ENCODE assay signal across 12 mouse cellular contexts in the genomic region with DNA sequence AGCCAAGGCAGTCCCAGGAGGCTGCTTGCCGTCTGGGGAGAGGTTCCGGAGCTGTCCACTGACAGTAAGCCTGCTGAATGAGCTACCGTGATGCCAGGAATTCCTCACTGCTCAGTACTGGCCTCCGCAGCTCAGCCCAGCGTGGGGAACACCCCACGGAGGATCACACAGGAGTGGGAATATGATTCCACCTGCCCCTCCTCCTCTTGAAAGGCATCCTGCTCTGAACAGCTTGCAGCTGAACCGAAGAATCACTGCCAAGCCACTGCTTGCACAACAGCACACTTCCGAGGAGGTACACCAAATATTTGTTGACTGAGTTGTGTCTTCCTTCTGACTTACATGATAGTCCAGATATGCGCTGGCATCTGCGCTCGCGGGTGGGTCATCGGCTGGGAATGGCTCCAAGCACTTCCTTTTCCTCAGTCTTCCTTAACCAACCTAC. TPM values are rescaled to one million over a fixed set of nuclear protein-coding genes. Genes with fewer than 3 reads are reported as not detected.
A peak's percentile ranks its signal among the peaks of the same experiment; 100 is the strongest.
DNase-seq lines count a peak whose midpoint lies in the region; ATAC-seq lines count a peak whose summit lies in the region.
"Had no signal": no experiment of that assay in that cellular context is flagged by ENCODE, and none has a peak within 500 bp of the region (broad histone marks: within the 10 kb centered on the region; RNA-seq: fewer than 3 reads in every experiment).

No protein-coding gene starts in this region.

- H3K4me1 ChIP-seq in embryonic facial prominence, embryonic 14.5 days (ENCODE audit: control insufficient read depth, insufficient read depth, low read length): peaks cover 8% of the 10 kb centered on the region
- peaks cover 32% of the 10 kb centered on the region for H3K4me1 ChIP-seq in embryonic facial prominence, embryonic 10.5 days

- H3K9me3 ChIP-seq in embryonic facial prominence, embryonic 14.5 days (ENCODE audit: control insufficient read depth, low read length): no peaks in the 10 kb centered on the region
- H3K9me3 ChIP-seq in embryonic facial prominence, embryonic 10.5 days: no peaks in the 10 kb centered on the region

- H3K36me3 ChIP-seq in embryonic facial prominence, embryonic 14.5 days (ENCODE audit: control insufficient read depth, insufficient read depth, low read length): no peaks in the 10 kb centered on the region
- H3K36me3 ChIP-seq in embryonic facial prominence, embryonic 10.5 days (replicated peaks): no peaks in the 10 kb centered on the region

- no peaks in the 10 kb centered on the region for H3K27me3 ChIP-seq in embryonic facial prominence, embryonic 14.5 days (replicated peaks; ENCODE audit: control insufficient read depth, insufficient read depth, low read length)
- H3K27me3 ChIP-seq in embryonic facial prominence, embryonic 10.5 days (replicated peaks; ENCODE audit: low read depth, poor library complexity, severe bottlenecking): 0 out of 2 replicates have a peak, but pooled peaks cover 9% of the 10 kb centered on the region

- H3K9ac ChIP-seq in embryonic facial prominence, embryonic 14.5 days (ENCODE audit: low read depth, low read length): no peak overlapping the region

- H3K27ac ChIP-seq in embryonic facial prominence, embryonic 14.5 days (replicated peaks; ENCODE audit: low read depth, low read length): no peak overlapping the region
- H3K27ac ChIP-seq in embryonic facial prominence, embryonic 10.5 days (replicated peaks): no peak overlapping the region
- H3K27ac ChIP-seq: kidney, postnatal 0 days had no signal

- peak; percentile 46 for DNase-seq in embryonic facial prominence, embryonic 14.5 days (ENCODE audit: low spot score)
- DNase-seq in embryonic facial prominence, embryonic 10.5 days (ENCODE audit: low spot score): no peak
- DNase-seq in ovary, postnatal 36 days (ENCODE audit: low spot score): peak; percentile 17
- DNase-seq in ovary, postnatal 14 days (ENCODE audit: low spot score): no peak
- DNase-seq in gastrocnemius, postnatal 36 days: peak; percentile 59 to 68
- DNase-seq in lung, postnatal 4 days: peak; percentile 49 to 70
- DNase-seq in retina, postnatal 1 day: no peak
- DNase-seq in frontal cortex, postnatal 10 days (ENCODE audit: low spot score in 2 of 2): no peak
- DNase-seq: cerebellum, adult 9-11 months; left cerebral cortex, postnatal 4 days; right cerebral cortex, postnatal 14 days had no signal

- 47% methylated on average over 13 of the region's 13 CpGs for WGBS in embryonic facial prominence, embryonic 14.5 days
- 73% methylated on average over 13 of the region's 13 CpGs for WGBS in embryonic facial prominence, embryonic 10.5 days

- intact Hi-C loops in gastrocnemius, postnatal 36 days (cut with DNase I): no loop called here

- ATAC-seq in embryonic facial prominence, embryonic 14.5 days (ENCODE audit: low read depth): no peak

- no peak overlapping the region for H3K4me3 ChIP-seq in embryonic facial prominence, embryonic 14.5 days (ENCODE audit: low read depth, low read length)
- H3K4me3 ChIP-seq in embryonic facial prominence, embryonic 10.5 days: no peak overlapping the region

- no peak overlapping the region for H3K4me2 ChIP-seq in embryonic facial prominence, embryonic 14.5 days (ENCODE audit: low read depth, low read length)

RNA-seq across cellular contexts. Expression of gene Cdkn2aipnl, which starts 26.9 kb away (rescaled TPM):
- 80.1 and 90.8 TPM in 2 replicates for polyA plus RNA-seq in embryonic facial prominence, embryonic 14.5 days (2014; fragmentation: Nextera tagmentation; extraction: Ambion mirVana)
- polyA plus RNA-seq in embryonic facial prominence, embryonic 10.5 days (2016; fragmentation: Nextera tagmentation; extraction: Ambion mirVana): 128 and 133 TPM in 2 replicates
- 10 to 100 TPM; 20.1 to 21.9 TPM for total RNA-seq in gastrocnemius, postnatal 36 days (2021)

Comparison
In these comparisons a context has a peak if more than half of its experiments do, and no peak if none do; other contexts are left out.
1. DNase-seq: peak in embryonic facial prominence, embryonic 14.5 days (single experiment), ovary, postnatal 36 days (single experiment), gastrocnemius, postnatal 36 days (2 of 2) and lung, postnatal 4 days (2 of 2); none in embryonic facial prominence, embryonic 10.5 days (single experiment), ovary, postnatal 14 days (single experiment), retina, postnatal 1 day (single experiment) and frontal cortex, postnatal 10 days (0 of 2).